8 mouse cellular contexts compared by ENCODE assay signal in genomic region chr17:32965253-32965622, GRCm38 (mm10). TPM values are rescaled to one million over a fixed set of nuclear protein-coding genes. Genes with fewer than 3 reads are reported as not detected.
A peak's percentile ranks its signal among the peaks of the same experiment; 100 is the strongest.
DNase-seq lines count a peak whose midpoint lies in the region; ATAC-seq lines count a peak whose summit lies in the region.

No protein-coding gene starts in this region.

- WGBS in lung, embryonic 15.5 days, result 2% methylated on average over 14 of the region's 14 CpGs
- 0% methylated on average over 14 of the region's 14 CpGs for WGBS in hindbrain, embryonic 12.5 days
- under 1% methylated on average over 14 of the region's 14 CpGs for WGBS in macrophage (ENCODE audit: missing documents)

- H3K9ac ChIP-seq in lung, embryonic 15.5 days, result peak overlapping the region; percentile 48
- peak overlapping the region; percentile 66 for H3K9ac ChIP-seq in hindbrain, embryonic 12.5 days

- peak; percentile 60 for ATAC-seq in lung, embryonic 15.5 days (ENCODE audit: borderline replicate concordance, extremely low read depth, low FRiP score, low TSS enrichment)
- peak; percentile 81 for ATAC-seq in hindbrain, embryonic 12.5 days (ENCODE audit: low FRiP score)

- no peaks in the 10 kb centered on the region for H3K9me3 ChIP-seq in lung, embryonic 15.5 days
- H3K9me3 ChIP-seq in hindbrain, embryonic 12.5 days (replicated peaks), result no peaks in the 10 kb centered on the region

- H3K4me2 ChIP-seq in lung, embryonic 15.5 days, result peak overlapping the region; percentile 79
- peak overlapping the region; percentile 87 for H3K4me2 ChIP-seq in hindbrain, embryonic 12.5 days (replicated peaks)

- H3K4me1 ChIP-seq in lung, embryonic 15.5 days, result peaks cover 19% of the 10 kb centered on the region
- H3K4me1 ChIP-seq in hindbrain, embryonic 12.5 days, result peaks cover 14% of the 10 kb centered on the region

- no peaks in the 10 kb centered on the region for H3K36me3 ChIP-seq in lung, embryonic 15.5 days
- no peaks in the 10 kb centered on the region for H3K36me3 ChIP-seq in hindbrain, embryonic 12.5 days
- H3K36me3 ChIP-seq in macrophage (ENCODE audit: inconsistent target), result no peaks in the 10 kb centered on the region

- peak; percentile 17 to 19 for DNase-seq in adrenal gland, postnatal 36 days
- no peak for DNase-seq in adrenal gland, postnatal 4 days (ENCODE audit: low spot score in 2 of 2)
- no peak for DNase-seq in lung, postnatal 4 days
- DNase-seq in urinary bladder, adult 2 months (ENCODE audit: low spot score), result no peak
- DNase-seq in left cerebral cortex, adult 9 months (ENCODE audit: low spot score in 2 of 2), result no peak

- H3K4me3 ChIP-seq in lung, embryonic 15.5 days, result peak overlapping the region; percentile 60
- peak overlapping the region; percentile 80 for H3K4me3 ChIP-seq in hindbrain, embryonic 12.5 days
- peak overlapping the region; percentile 92 for H3K4me3 ChIP-seq in macrophage (ENCODE audit: inconsistent target)

- peaks cover 40% of the 10 kb centered on the region for H3K79me2 ChIP-seq in macrophage (ENCODE audit: inconsistent target)

- H3K27ac ChIP-seq in lung, embryonic 15.5 days, result peak overlapping the region; percentile 57
- H3K27ac ChIP-seq in hindbrain, embryonic 12.5 days, result no peak overlapping the region; the same call in 1 of the 2 replicates
- peak overlapping the region; percentile 89 for H3K27ac ChIP-seq in macrophage

- H3K27me3 ChIP-seq in lung, embryonic 15.5 days, result no peaks in the 10 kb centered on the region
- no peaks in the 10 kb centered on the region for H3K27me3 ChIP-seq in hindbrain, embryonic 12.5 days

RNA-seq across cellular contexts. Expression of gene Zfp472, which starts 0.4 kb away (rescaled TPM):
- total RNA-seq in adrenal gland, postnatal 36 days (2021), result 1 to 10 TPM; 4.5 to 6.6 TPM
- total RNA-seq in adrenal gland, postnatal 4 days (2021), result 1 to 10 TPM; 8.4 TPM
- polyA plus RNA-seq in lung, embryonic 15.5 days (2015; fragmentation: Nextera tagmentation; extraction: Ambion mirVana), result 10.8 and 12.6 TPM in 2 replicates
- 7.9 and 8.9 TPM in 2 replicates for polyA plus RNA-seq in hindbrain, embryonic 12.5 days (2016; fragmentation: Nextera tagmentation; extraction: Ambion mirVana)
- 10 to 100 TPM in 8 of 26 experiments, 1 to 10 TPM in 17, under 1 TPM in 1; 0.66 to 21.4 (median 7.1) TPM for total RNA-seq in macrophage (2018; cell fraction: chromatin; rRNA removed)
- 1 to 10 TPM in 22 of 26 experiments, under 1 TPM in 4; 0.40 to 8.1 (median 4.2) TPM for total RNA-seq in macrophage (2018; cell fraction: cytosol; rRNA removed)
- 10 to 100 TPM in 5 of 26 experiments, 1 to 10 TPM in 20, under 1 TPM in 1; 0.78 to 17.1 (median 3.5) TPM for total RNA-seq in macrophage (2018; cell fraction: nucleus; rRNA removed)
- 5.8 to 7.5 TPM (median 6.6 TPM) in 3 replicates for polyA plus RNA-seq in macrophage (2018)
- polyA plus RNA-seq in urinary bladder, adult 2 months (2012; rRNA removed), result 5.3 and 6.5 TPM in 2 replicates

RNA-seq across cellular contexts. Expression of gene Cyp4f13, which starts 18.0 kb away (rescaled TPM):
- total RNA-seq in adrenal gland, postnatal 36 days (2021), result 10 to 100 TPM; 58.3 to 67.2 TPM
- total RNA-seq in adrenal gland, postnatal 4 days (2021), result 10 to 100 TPM; 71.3 to 72.6 TPM
- 10.7 and 11.4 TPM in 2 replicates for polyA plus RNA-seq in lung, embryonic 15.5 days (2015; fragmentation: Nextera tagmentation; extraction: Ambion mirVana)
- 8.1 and 10.2 TPM in 2 replicates for polyA plus RNA-seq in hindbrain, embryonic 12.5 days (2016; fragmentation: Nextera tagmentation; extraction: Ambion mirVana)
- 100 to 1,000 TPM in 18 of 26 experiments, 10 to 100 TPM in 8; 46.7 to 214 (median 134) TPM for total RNA-seq in macrophage (2018; cell fraction: chromatin; rRNA removed)
- 10 to 100 TPM; 18.8 to 38.3 (median 25.3) TPM for total RNA-seq in macrophage (2018; cell fraction: cytosol; rRNA removed)
- total RNA-seq in macrophage (2018; cell fraction: nucleus; rRNA removed), result 100 to 1,000 TPM in 10 of 26 experiments, 10 to 100 TPM in 16; 33.9 to 152 (median 84.6) TPM
- 18.9 to 23.1 TPM (median 21.1 TPM) in 3 replicates for polyA plus RNA-seq in macrophage (2018)
- polyA plus RNA-seq in urinary bladder, adult 2 months (2012; rRNA removed), result 66.3 and 73.1 TPM in 2 replicates

RNA-seq across cellular contexts. Expression of gene Zfp952, which starts 27.7 kb away (rescaled TPM):
- total RNA-seq in adrenal gland, postnatal 36 days (2021), result 10 to 100 TPM in 1 of 2 experiments, 1 to 10 TPM in 1; 9.6 to 10.7 TPM
- total RNA-seq in adrenal gland, postnatal 4 days (2021), result 10 to 100 TPM; 13.5 to 13.7 TPM
- 11.4 and 11.8 TPM in 2 replicates for polyA plus RNA-seq in lung, embryonic 15.5 days (2015; fragmentation: Nextera tagmentation; extraction: Ambion mirVana)
- polyA plus RNA-seq in hindbrain, embryonic 12.5 days (2016; fragmentation: Nextera tagmentation; extraction: Ambion mirVana), result 17.9 and 20.3 TPM in 2 replicates
- total RNA-seq in macrophage (2018; cell fraction: chromatin; rRNA removed), result 10 to 100 TPM in 18 of 26 experiments, 1 to 10 TPM in 8; 1.8 to 35.2 (median 15.3) TPM
- 10 to 100 TPM in 5 of 26 experiments, 1 to 10 TPM in 21; 3.2 to 12.0 (median 7.9) TPM for total RNA-seq in macrophage (2018; cell fraction: cytosol; rRNA removed)
- total RNA-seq in macrophage (2018; cell fraction: nucleus; rRNA removed), result 10 to 100 TPM in 15 of 26 experiments, 1 to 10 TPM in 11; 2.7 to 27.3 (median 13.8) TPM
- 6.6 to 9.1 TPM (median 7.2 TPM) in 3 replicates for polyA plus RNA-seq in macrophage (2018)
- 8.0 and 8.6 TPM in 2 replicates for polyA plus RNA-seq in urinary bladder, adult 2 months (2012; rRNA removed)

RNA-seq across cellular contexts. Expression of gene Cyp4f14, which starts 48.1 kb away (rescaled TPM):
- total RNA-seq in adrenal gland, postnatal 36 days (2021), result 10 to 100 TPM in 1 of 2 experiments, 1 to 10 TPM in 1; 7.3 to 10.1 TPM
- 1 to 10 TPM; 3.1 to 3.3 TPM for total RNA-seq in adrenal gland, postnatal 4 days (2021)
- polyA plus RNA-seq in lung, embryonic 15.5 days (2015; fragmentation: Nextera tagmentation; extraction: Ambion mirVana), result not detected in 2 replicates
- polyA plus RNA-seq in hindbrain, embryonic 12.5 days (2016; fragmentation: Nextera tagmentation; extraction: Ambion mirVana), result not detected in 2 replicates
- not detected for total RNA-seq in macrophage (2018; cell fraction: chromatin; rRNA removed)
- not detected for total RNA-seq in macrophage (2018; cell fraction: cytosol; rRNA removed)
- not detected for total RNA-seq in macrophage (2018; cell fraction: nucleus; rRNA removed)
- polyA plus RNA-seq in macrophage (2018), result not detected in 3 replicates
- 0.10 and 0.12 TPM in 2 replicates for polyA plus RNA-seq in urinary bladder, adult 2 months (2012; rRNA removed)

Comparison
In these comparisons a context has a peak if more than half of its experiments do, and no peak if none do; other contexts are left out.
1. DNase-seq: peak in adrenal gland, postnatal 36 days (2 of 2); none in adrenal gland, postnatal 4 days (0 of 2), lung, postnatal 4 days (0 of 2), urinary bladder, adult 2 months (single experiment) and left cerebral cortex, adult 9 months (0 of 2).
2. Peak in every context shown above with its lines, with median percentiles within 50 percentile points of each other: H3K4me3 ChIP-seq.